Mouse (Mus musculus) spleen, postnatal 36 days (tissue): ENCODE measurements around the gene Sgtb.

Experiments used
- DNase-seq, 2 experiments: peaks; one replicate each; pipeline ENCODE4 v3.0.0; 2022; ENCODE audit warnings: low spot score in 2 of 2, mixed read lengths in 1 of 2

Gene Sgtb

GRCm38 (mm10) chr13:104109288-104109815, at the start of gene Sgtb, which contains the start of gene Nln:
Gene Sgtb, plus strand, starts transcription at chr13:104109741.
Gene Nln, minus strand, starts transcription at chr13:104109614.
- peak; percentile 84 to 86 for DNase-seq

GRCm38 (mm10) chr13:104060231-104060630, 49.3 kb upstream of the Sgtb start:
- DNase-seq, result no peak

- DNase-seq, result no peak
Measured at GRCm38 (mm10) chr13:104061975-104062750, 47.4 kb upstream of the Sgtb start.

- no peak for DNase-seq
Measured at GRCm38 (mm10) chr13:104063061-104063460, 46.5 kb upstream of the Sgtb start.

- no peak for DNase-seq
Measured at GRCm38 (mm10) chr13:104065649-104066347, 43.7 kb upstream of the Sgtb start.

GRCm38 (mm10) chr13:104069216-104069615, 40.3 kb upstream of the Sgtb start:
- no peak for DNase-seq

- no peak for DNase-seq
Measured at GRCm38 (mm10) chr13:104070703-104071102, 38.8 kb upstream of the Sgtb start.

- no peak for DNase-seq
Measured at GRCm38 (mm10) chr13:104072351-104072750, 37.2 kb upstream of the Sgtb start.

GRCm38 (mm10) chr13:104074230-104074629, 35.3 kb upstream of the Sgtb start:
- no peak for DNase-seq

GRCm38 (mm10) chr13:104074731-104075130, 34.8 kb upstream of the Sgtb start:
- peak in 1 of 2 experiments; percentile 5 for DNase-seq

GRCm38 (mm10) chr13:104076993-104077392, 32.5 kb upstream of the Sgtb start:
- DNase-seq, result no peak

GRCm38 (mm10) chr13:104082504-104082903, 27.0 kb upstream of the Sgtb start:
- DNase-seq, result no peak

- DNase-seq, result no peak
Measured at GRCm38 (mm10) chr13:104084600-104084999, 24.9 kb upstream of the Sgtb start.

GRCm38 (mm10) chr13:104089387-104089786, 20.2 kb upstream of the Sgtb start:
- peak; percentile 19 for DNase-seq

- DNase-seq, result no peak
Measured at GRCm38 (mm10) chr13:104091734-104092133, 17.8 kb upstream of the Sgtb start.

- DNase-seq, result no peak
Measured at GRCm38 (mm10) chr13:104094531-104095385, 14.8 kb upstream of the Sgtb start.

- no peak for DNase-seq
Measured at GRCm38 (mm10) chr13:104095955-104096354, 13.6 kb upstream of the Sgtb start.

- DNase-seq, result no peak
Measured at GRCm38 (mm10) chr13:104097190-104097589, 12.4 kb upstream of the Sgtb start.

- DNase-seq, result no peak
Measured at GRCm38 (mm10) chr13:104100416-104100815, 9.1 kb upstream of the Sgtb start.

GRCm38 (mm10) chr13:104101606-104102235, 7.8 kb upstream of the Sgtb start:
- DNase-seq, result no peak

- no peak for DNase-seq
Measured at GRCm38 (mm10) chr13:104108651-104109287, 772 bp upstream of the Sgtb start.
